Mouse (Mus musculus) ovary, adult 18-20 months (tissue): ENCODE measurements around the gene Cyp2d40.
"Not testable (repeated sequence)": the region's sequence is repeated elsewhere in the genome, so short reads cannot be mapped to it uniquely, and the experiment has no call there.

ENCODE experiments used
- DNase-seq: peaks from one replicate; pipeline ENCODE4 v3.0.0; 2022; ENCODE audit warnings: low spot score, mixed read lengths

Gene Cyp2d40

DNA sequence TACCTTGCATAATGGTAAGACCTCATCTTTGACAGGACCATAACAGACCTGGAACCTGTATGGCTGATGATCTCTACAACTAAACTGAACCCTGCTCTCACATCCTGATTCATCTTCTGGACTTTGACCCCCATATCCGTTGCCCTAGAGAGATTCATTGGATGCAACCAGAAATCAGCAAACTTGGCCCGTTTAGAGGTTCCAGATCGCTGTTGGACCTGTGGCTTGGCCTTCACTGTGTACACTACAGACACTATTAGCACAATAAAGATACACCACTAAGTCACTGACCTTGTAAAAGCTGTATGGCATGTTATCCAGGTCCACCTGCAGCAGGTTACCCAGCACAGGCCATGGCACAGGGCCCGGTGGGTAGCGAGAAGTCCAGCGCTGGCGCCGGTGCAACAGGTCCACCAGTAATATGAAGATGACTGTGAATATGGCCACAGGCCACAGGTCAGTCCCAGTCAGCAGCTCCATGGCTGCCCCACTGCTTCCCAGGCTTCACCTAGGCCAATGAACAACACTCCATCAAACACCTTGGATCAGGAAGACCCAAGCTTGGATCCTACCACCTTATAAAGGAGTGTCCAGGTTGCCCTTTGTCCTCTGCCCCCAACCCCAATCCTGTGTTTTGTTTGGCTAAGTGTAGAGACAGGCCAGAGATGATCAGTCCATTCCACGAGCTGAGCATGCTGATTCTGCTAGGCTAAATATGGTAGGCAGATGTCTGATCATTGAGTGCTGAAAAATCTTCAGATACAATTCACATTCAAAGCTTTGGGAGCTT lies at the start of gene Cyp2d40:
Cyp2d40 (minus strand) TSS at position 553 of the 790 bp plus-strand sequence.
- no peak for DNase-seq

DNA sequence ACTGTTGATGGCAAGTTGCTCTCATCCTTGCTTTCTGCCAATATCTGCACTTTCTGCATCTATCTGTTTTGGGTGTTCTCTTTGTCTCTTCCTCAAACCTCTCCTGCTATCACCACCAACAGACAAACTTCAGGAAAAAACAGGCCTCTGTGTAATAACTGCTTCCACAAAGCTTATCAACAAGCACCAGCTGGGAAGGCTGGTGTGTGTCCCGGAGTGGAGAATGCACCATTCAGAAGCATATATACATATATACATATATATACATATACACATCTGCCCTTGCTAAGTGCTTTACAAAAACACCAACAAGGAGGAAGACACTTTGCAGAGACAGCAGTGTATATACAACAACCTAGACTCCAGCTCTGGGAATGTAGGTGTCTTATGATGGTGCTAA lies 46.6 kb upstream of the Cyp2d40 start:
- DNase-seq = no peak

DNA sequence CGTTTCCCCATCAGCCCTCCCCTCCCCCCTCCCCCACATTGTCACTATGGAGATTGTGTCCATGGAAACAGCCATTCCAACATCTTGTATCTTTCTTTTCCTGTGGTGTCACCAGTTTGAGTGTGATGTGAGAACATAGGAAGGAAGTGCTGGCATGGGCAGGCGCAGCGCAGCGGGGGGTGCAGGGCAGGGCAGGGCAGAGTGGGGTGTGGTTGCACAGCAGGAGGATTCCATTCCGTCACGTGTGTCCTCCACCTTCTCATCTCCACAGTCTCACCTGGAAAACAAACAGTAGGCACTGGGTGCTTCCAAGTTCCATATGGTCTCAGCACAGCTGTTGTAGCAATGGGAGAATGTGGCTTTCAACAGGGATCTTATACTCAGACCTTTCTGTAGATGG lies 45.5 kb upstream of the Cyp2d40 start:
- no peak for DNase-seq

DNA sequence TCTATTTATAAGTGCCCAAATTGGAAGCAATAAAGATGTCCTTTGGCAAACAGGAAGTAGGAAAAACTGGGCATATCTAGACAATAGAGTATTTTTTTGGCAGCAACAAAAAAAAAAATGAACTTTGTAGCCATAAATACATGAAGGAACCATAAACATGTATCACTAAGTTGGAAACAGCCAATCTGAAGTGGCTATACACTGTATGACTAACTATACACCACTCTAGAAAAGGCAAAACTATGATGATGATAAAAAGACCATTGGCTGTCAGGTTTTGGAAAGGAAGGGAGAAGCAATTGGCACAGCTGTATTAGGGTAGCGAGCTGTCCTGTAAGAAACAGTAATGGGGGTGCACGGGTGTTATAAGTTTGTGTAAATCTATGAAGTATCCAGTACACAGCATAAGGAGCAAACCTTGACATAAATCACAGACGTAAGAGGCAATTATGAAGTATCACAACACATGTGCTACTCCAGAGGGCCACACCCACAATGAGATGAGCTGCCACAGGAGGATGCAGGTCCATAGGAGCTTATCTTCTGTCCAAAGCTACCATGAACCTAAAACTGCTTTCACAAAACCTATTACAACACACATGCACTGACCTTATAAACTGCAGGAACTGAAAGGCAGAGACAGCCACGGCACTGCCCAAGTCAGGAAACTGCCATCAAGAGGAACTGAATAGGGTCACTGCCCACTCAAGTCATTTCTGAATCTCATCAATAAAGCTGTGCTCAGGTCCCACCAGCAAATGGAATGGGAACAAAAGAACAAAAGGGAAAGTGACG lies 43.2 kb upstream of the Cyp2d40 start:
- DNase-seq = no peak

DNA sequence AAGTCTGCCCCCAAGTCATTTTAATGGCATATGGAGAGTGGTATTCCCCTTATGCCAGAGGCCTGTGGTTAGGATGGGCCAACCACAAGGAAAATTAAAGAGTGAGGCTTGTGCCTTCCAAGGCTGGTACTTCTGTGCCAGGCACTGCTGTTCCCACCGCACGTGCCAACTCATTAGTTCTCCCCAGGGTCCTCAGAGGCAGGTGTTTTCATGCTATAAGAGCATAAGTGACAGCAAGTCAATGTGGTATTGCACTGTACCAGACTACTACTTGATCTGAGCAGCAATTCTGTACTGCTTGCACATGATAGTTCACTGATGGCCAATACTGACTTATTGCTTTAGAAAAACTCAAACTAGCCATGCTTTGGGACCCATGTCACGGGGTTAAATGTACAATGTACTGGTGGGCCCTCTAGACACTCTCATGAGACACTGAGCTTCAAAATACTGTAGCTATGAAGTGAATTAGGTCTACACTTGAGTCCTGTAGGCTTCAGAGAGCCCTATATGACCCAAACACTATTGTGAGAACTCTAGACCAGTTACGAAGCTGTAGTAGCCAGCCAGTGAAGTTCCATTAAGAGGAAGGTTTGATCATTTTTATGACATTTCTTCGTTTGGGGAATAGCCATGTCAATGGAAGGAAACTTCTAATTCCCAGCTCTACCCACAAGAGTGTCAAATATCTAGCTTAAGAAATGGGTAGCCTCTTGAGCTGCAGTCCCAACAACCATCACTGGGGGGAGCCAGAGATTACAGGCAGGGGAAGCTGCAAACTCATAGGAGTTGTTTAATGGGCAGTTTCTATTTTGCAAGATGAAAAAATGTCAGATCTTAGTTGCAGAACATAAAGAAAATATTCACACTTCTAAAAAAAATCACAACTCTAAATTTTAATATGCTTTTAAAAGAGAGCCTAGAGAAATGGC lies 41.0 kb upstream of the Cyp2d40 start:
- peak; percentile 30 for DNase-seq

DNA sequence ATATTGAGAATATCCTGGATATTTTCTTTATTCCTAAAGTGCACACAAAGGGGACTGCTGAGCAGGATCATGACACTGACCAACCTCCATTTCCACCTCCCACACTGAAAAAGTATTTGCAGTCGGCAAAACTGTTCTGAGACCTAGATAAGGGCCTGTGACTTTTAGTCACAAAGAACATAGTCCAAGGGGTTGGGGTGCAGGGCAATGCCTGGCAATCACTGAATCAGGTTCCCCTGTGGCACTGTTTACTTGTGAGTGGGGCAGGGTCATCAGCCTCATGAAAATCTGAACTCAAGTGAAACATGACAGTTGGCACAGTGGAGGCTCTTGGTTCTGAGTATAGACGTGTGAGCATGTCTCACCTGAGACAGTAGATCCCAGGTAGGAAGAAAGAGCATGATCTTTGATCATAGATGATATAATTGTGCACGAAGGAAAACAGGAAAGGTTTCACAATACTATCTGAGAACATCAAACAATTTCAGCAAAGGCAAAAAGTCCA lies 32.0 kb upstream of the Cyp2d40 start:
- DNase-seq = no peak

DNA sequence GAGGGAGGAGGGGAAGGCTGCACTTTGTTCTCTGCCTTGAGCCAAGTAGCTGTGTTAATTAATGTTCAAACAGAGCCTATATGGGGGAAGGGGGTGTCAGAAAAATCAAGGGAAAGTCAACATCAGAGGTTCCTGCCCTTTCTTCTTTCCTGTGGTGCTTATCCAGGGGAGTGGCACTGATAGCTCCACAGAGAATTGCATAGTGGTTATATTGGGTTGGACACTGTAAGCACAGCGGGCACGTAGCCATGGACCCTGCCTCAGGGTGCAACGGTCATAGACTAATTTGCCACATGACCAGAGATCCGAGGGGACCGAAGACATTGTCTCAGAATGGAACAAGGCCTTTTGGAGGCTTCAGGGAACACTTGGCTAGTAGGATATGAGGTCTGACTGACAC lies 30.3 kb upstream of the Cyp2d40 start, which contains the start of gene Cyp2d26:
Cyp2d26 (minus strand) TSS at position 18 of the 400 bp plus-strand sequence.
- DNase-seq = no peak

DNA sequence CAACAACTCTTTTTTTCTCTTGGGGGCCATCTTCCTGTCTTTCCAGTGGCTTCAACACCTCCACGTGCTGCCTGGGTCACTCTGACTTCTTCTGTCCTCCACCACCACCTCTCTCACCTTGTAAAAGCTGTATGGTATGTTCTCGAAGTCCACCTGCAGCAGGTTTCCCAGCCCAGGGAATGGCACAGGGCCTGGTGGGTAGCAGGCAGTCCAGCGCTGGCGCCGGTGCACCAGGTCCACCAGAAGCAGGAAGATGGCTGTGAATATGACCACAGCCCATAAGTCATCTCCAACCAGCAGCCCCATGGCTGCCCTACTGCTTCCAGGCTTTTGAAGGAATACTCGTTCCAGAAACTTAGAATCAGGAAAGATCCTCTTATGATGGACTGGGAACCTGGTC lies 29.9 kb upstream of the Cyp2d40 start:
- DNase-seq = no peak

DNA sequence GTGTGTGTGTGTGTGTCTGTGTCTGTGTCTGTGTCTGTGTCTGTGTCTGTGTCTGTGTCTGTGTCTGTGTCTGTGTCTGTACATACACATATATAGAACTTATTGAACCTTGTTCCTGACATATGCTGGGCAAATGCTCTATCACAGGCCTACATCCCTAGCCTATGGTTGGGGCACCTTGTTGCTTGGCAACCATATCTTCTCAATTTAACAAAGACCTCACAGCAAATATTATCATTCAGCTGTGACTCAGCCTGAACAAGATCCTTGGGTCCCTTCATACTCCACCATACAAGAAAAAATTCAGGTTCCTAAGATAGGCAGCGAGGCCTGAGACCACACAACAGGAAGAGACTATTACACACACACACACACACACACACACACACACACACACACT lies 29.5 kb upstream of the Cyp2d40 start:
- DNase-seq = no peak

DNA sequence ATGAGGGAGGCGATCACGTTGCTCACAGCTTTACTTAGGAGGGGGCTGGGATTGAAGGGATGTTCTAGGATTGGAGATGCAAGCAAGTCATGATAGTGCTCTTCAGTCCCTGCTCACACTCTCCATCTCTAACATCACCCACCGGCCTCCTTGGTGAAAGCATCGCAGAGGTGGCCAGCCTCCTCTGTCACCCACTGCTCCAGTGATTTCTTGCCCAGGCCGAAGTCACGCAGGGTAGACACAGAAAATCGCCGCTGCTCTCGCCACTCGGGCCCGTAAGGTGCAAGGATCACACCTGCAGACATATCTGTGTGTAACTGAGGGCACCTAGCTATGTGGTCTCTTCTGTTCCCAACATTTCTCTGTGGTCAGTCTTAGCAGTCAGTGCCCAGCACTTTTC lies 28.6 kb upstream of the Cyp2d40 start:
- no peak for DNase-seq

DNA sequence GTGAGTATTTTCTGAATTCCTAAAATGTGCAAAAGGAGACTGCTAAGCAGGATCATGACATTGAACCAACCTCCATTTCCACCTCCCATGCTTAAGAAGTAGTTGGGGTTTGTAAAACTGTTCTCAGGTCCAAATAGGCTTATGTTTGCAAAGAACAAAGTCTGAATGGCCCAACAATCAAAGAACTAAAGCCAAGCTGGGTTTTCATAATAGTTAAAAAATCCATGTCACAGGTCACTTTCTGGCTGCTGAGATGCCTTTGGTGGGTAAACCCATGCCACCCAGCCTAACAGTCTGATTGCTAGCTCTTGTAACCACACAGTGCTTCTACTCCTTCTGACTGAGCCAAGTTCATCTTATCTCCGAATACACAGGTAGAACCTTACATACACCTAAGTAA lies 20.6 kb upstream of the Cyp2d40 start:
- no peak for DNase-seq

DNA sequence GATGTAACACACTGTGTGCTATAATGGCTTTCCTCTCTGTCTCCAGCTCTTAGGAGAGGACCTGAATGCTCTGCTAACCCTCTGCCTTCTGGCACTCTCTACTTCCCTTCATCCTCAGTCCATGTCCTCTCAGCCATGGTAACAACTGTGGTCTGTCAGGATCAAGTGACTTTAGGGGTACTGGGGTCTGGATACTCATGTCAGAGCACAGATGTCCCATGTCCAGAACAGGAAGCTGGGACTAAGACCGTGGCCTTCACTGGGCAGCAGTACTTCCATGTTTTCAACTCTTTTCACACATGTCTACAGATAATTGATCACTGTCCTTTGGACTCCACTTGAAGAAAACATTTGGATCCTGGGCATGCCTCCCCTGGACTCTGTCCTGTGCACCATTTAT lies 19.8 kb upstream of the Cyp2d40 start:
- no peak for DNase-seq

DNA sequence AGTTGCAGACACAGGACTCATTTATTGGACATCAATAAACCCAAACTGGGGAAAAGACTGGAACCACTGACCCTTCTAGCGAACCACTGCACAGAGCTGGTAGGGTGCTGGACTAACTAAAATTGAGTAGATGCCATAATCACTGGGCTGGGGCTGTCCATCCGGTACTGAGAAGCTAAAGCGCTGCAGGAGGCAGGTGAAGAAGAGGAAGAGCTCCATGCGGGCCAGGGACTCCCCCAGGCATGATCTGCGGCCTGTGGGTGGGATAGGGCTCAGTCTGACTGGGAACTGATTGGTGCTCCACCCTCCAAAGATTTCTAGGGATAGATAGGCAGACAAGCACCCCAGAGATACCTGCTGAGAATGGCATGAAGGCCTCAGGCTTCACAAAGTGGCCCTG lies 13.9 kb upstream of the Cyp2d40 start:
- DNase-seq = not testable (repeated sequence)

DNA sequence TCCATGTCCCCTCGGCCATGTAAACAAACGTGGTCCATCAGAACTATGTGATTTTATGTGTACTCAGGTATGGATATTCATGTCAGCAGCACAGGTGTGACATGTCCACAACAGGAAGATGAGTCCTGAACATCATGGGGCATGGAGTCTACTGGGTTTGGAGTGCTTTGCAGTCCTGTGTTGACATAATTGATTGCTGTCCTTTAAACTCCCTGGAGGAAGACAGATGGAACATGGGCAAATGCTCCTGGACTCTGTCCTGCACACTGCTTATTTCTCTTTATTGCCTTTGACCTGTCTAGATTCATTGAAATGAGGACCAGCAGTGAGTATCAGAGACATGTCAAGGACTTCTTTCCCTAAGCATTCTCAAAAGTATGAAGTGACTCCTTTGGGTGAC lies 2.0 kb upstream of the Cyp2d40 start:
- no peak for DNase-seq

DNA sequence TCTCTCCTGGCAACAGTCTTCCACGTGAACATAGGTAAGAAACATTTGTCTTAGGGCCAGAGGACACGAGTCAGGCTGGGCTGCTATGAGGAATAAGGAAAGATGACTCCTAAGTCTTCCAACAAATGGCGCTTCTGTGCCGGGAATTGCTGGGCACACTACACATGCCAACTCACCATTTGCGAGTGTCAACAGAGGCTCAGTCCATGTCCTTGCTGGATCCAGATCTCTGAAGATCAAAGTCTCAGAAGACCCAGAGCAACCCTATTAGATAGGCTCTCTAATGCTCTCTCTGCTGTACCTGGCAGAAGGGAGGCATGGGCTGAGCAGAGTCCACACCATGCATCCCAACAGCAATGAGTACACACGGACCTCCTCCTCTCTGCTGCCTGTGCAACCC lies 898 bp upstream of the Cyp2d40 start:
- DNase-seq = no peak

DNA sequence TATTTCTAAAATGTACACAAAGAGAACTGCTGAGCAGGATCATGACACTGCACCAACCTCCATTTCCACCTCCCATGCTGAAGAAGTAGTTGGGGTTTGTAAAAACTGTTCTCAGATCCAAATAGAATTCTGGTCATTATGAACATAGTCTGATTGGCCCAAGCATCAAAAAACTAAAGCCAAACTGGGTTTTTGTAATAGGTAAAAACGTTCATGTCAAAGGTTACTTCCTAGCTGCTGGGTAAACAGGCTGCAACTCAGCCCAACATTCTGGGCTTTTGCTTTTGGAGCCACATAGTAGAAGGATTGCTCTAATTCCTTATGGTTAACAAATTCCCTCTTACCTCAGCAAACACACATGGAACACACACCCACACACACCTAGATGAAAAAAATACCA lies 15.8 kb downstream of the Cyp2d40 start:
- no peak for DNase-seq

DNA sequence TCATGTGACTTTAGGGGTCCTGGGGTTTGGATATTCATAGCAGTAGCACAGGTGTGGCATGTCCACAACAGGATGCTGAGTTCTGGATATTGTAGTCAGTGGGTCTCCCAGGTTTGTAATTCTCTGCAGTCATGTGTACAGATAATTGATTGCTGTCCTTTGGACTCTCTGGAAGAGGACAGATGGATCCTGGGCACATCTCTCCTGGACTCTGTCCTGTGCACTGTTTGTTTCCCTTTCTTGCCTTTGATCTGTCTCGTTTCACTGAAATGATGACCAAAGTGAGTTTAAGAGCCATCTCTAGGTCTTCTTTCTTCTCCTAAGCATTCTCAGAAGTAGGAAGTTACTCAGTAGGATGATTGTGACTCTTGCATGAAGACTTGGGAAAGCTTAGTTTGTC lies 16.5 kb downstream of the Cyp2d40 start:
- no peak for DNase-seq

DNA sequence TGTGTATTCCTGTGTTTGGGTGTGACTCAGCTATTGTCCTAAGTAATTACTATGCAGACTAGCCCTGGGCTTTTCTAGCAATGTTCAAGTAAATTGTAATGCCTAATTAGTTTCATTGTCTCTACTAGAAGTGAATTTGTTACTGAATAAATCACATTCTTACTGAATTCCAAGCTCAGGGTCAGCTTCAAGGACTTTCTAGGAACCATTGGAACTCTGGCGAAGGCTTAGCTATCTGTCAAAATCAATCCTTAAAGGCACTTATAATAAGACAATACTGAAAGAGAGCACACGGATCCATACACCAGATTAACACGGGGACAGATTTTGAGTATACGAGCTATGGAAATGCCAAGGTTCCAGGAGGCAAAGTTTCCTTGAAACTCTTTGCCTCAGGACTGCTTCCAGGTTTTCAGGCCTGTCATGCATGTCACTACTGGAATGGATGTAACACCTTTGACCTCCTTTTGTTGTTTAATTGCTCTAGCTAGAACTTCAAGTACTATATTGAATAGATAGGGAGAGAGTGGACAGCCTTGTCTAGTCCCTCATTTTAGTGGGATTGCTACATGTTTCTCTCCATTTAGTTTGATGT lies 30.6 kb downstream of the Cyp2d40 start:
- DNase-seq = not testable (repeated sequence)
